10 mouse cellular contexts compared by ENCODE assay signal in the genomic region with DNA sequence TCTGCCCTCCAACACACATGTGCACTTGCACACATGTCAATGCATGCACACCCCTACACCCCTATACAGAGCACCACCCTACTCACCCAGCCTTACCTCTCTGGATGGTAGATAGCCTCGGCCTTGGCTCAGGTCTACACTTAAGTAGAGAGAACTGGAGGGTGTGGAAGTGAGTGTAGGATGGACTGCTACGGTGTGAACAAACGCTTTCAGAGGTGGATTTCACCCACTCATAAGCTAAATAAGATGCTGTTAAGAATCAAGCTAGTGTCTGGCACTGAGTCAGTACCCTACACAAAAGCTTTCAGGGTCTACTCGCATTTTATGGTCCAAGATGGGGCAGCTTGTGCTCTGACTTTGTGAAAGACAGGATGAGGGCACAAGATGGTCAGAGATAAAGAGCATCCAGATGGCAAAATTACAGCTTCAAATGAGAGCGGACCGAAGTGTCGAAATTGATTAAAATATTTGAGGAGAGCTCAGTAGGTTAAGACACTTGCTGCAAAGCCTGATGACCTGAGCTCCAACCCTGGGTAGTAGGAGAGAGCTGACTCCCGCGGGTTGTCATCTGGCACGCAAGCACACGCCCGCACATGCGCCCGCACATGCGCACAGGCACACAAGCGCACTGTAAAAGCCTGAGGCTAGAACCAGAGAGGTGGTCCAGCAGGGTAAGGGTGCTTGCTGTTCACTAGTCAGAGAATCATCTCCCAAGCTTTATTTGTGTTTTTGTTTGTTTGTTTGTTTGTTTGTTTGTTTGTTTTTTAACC. TPM values are rescaled to one million over a fixed set of nuclear protein-coding genes. Genes with fewer than 3 reads are reported as not detected.
DNase-seq lines count a peak whose midpoint lies in the region; ATAC-seq and TF ChIP-seq lines count a peak whose summit lies in the region.
"Had no signal": no experiment of that assay in that cellular context is flagged by ENCODE, and none has a peak within 500 bp of the region (broad histone marks: within the 10 kb centered on the region; RNA-seq: fewer than 3 reads in every experiment).

No protein-coding gene starts in this region.

- H3K9ac ChIP-seq in lung, embryonic 15.5 days, result no peak overlapping the region
- H3K9ac ChIP-seq in midbrain, postnatal 0 days (replicated peaks; ENCODE audit: low read length, poor library complexity, severe bottlenecking), result no peak overlapping the region
- H3K9ac ChIP-seq: embryonic facial prominence, embryonic 12.5 days had no signal

- no peaks in the 10 kb centered on the region for H3K36me3 ChIP-seq in lung, embryonic 15.5 days
- no peaks in the 10 kb centered on the region for H3K36me3 ChIP-seq in midbrain, postnatal 0 days (ENCODE audit: insufficient read depth, low read length)
- H3K36me3 ChIP-seq: embryonic facial prominence, embryonic 12.5 days had no signal

- DNase-seq in adrenal gland, postnatal 10 days, result peak; percentile 36
- no peak for DNase-seq in adrenal gland, adult 18-20 months (ENCODE audit: low spot score in 2 of 2)
- DNase-seq in lung, adult 2 months, result no peak
- DNase-seq in cerebellum, postnatal 10 days, result peak; percentile 65 to 73
- DNase-seq in kidney, postnatal 4 days, result peak; percentile 45 to 58
- DNase-seq in right cerebral cortex, adult 2 months (ENCODE audit: low spot score in 2 of 2), result peak; percentile 42 to 54
- DNase-seq in midbrain, postnatal 0 days (ENCODE audit: low spot score), result no peak

- H3K27ac ChIP-seq in lung, embryonic 15.5 days, result no peak overlapping the region
- H3K27ac ChIP-seq in midbrain, postnatal 0 days (ENCODE audit: low read depth, low read length), result no peak overlapping the region
- H3K27ac ChIP-seq: embryonic facial prominence, embryonic 12.5 days; macrophage had no signal

- H3K4me1 ChIP-seq in lung, embryonic 15.5 days, result no peaks in the 10 kb centered on the region
- no peaks in the 10 kb centered on the region for H3K4me1 ChIP-seq in lung, adult 2 months (ENCODE audit: control insufficient read depth, insufficient read depth, low read length)
- no peaks in the 10 kb centered on the region for H3K4me1 ChIP-seq in midbrain, postnatal 0 days (ENCODE audit: insufficient read depth, low read length)
- H3K4me1 ChIP-seq: embryonic facial prominence, embryonic 12.5 days had no signal

- no peak for ATAC-seq in lung, embryonic 15.5 days (ENCODE audit: borderline replicate concordance, extremely low read depth, low FRiP score, low TSS enrichment)
- ATAC-seq in midbrain, postnatal 0 days (ENCODE audit: low FRiP score), result no peak

- peak overlapping the region; percentile 8; the same call in 1 of the 2 replicates for H3K4me2 ChIP-seq in lung, embryonic 15.5 days
- H3K4me2 ChIP-seq in midbrain, postnatal 0 days (ENCODE audit: low read depth, low read length, poor library complexity, severe bottlenecking), result no peak overlapping the region
- H3K4me2 ChIP-seq: embryonic facial prominence, embryonic 12.5 days had no signal

- 83% methylated on average over 16 of the region's 16 CpGs for WGBS in lung, embryonic 15.5 days
- 65% methylated on average over 16 of the region's 16 CpGs for WGBS in lung, adult 2 months
- 89% methylated on average over 16 of the region's 16 CpGs for WGBS in midbrain, postnatal 0 days

- no peaks in the 10 kb centered on the region for H3K9me3 ChIP-seq in lung, embryonic 15.5 days
- H3K9me3 ChIP-seq in midbrain, postnatal 0 days (ENCODE audit: low read length), result no peaks in the 10 kb centered on the region
- H3K9me3 ChIP-seq: embryonic facial prominence, embryonic 12.5 days had no signal

- TF ChIP-seq CTCF in lung, adult 2 months (IDR thresholded peaks at IDR 0.05; ENCODE audit: insufficient read depth, low read length), result no peak
- no peak for TF ChIP-seq CTCF in midbrain, postnatal 0 days (IDR thresholded peaks at IDR 0.05)

- H3K4me3 ChIP-seq in lung, embryonic 15.5 days, result no peak overlapping the region
- H3K4me3 ChIP-seq in lung, adult 2 months (replicated peaks; ENCODE audit: extremely low read depth, low read depth, low read length), result no peak overlapping the region
- H3K4me3 ChIP-seq in midbrain, postnatal 0 days (ENCODE audit: low read depth, low read length), result no peak overlapping the region
- H3K4me3 ChIP-seq: embryonic facial prominence, embryonic 12.5 days had no signal

- H3K27me3 ChIP-seq in lung, embryonic 15.5 days, result peaks cover 5% of the 10 kb centered on the region; the same call in 1 of the 2 replicates
- no peaks in the 10 kb centered on the region for H3K27me3 ChIP-seq in midbrain, postnatal 0 days (ENCODE audit: insufficient read depth, low read length)
- H3K27me3 ChIP-seq: embryonic facial prominence, embryonic 12.5 days had no signal

- TF ChIP-seq POLR2A in lung, adult 2 months (IDR thresholded peaks at IDR 0.05; ENCODE audit: borderline replicate concordance, extremely low read depth, low read depth, low read length), result no peak

RNA-seq across cellular contexts. Expression of a gene that starts 23.1 kb away (rescaled TPM):
- under 1 TPM; 0.57 to 0.73 TPM for total RNA-seq in adrenal gland, postnatal 10 days (2021)
- under 1 TPM in 1 of 2 experiments, not detected in 1; 0.33 TPM for total RNA-seq in adrenal gland, adult 18-20 months (2021)
- 0.26 and 0.29 TPM in 2 replicates for polyA plus RNA-seq in lung, embryonic 15.5 days (2015; fragmentation: Nextera tagmentation; extraction: Ambion mirVana)
- 0.54 and 1.0 TPM in 2 replicates for polyA plus RNA-seq in lung, adult 2 months (2012; rRNA removed)
- not detected in 2 replicates for total RNA-seq in midbrain, postnatal 0 days (2014; rRNA removed)
- 0.25 and 0.29 TPM in 2 replicates for polyA plus RNA-seq in midbrain, postnatal 0 days (2015; fragmentation: Nextera tagmentation; extraction: Ambion mirVana)

RNA-seq across cellular contexts. Expression of a gene that starts 23.2 kb away (rescaled TPM):
- total RNA-seq in adrenal gland, postnatal 10 days (2021), result 100 to 1,000 TPM; 242 to 261 TPM
- total RNA-seq in adrenal gland, adult 18-20 months (2021), result 100 to 1,000 TPM; 279 to 299 TPM
- 423 and 449 TPM in 2 replicates for polyA plus RNA-seq in lung, embryonic 15.5 days (2015; fragmentation: Nextera tagmentation; extraction: Ambion mirVana)
- polyA plus RNA-seq in lung, adult 2 months (2012; rRNA removed), result 80.9 and 112 TPM in 2 replicates
- 167 and 180 TPM in 2 replicates for total RNA-seq in midbrain, postnatal 0 days (2014; rRNA removed)
- 427 and 453 TPM in 2 replicates for polyA plus RNA-seq in midbrain, postnatal 0 days (2015; fragmentation: Nextera tagmentation; extraction: Ambion mirVana)

RNA-seq across cellular contexts. Expression of a gene that starts 59.4 kb away (rescaled TPM):
- total RNA-seq in adrenal gland, postnatal 10 days (2021), result not detected
- not detected for total RNA-seq in adrenal gland, adult 18-20 months (2021)
- polyA plus RNA-seq in lung, embryonic 15.5 days (2015; fragmentation: Nextera tagmentation; extraction: Ambion mirVana), result not detected in 2 replicates
- polyA plus RNA-seq in lung, adult 2 months (2012; rRNA removed), result not detected in 2 replicates
- total RNA-seq in midbrain, postnatal 0 days (2014; rRNA removed), result not detected in 2 replicates
- not detected in 2 replicates for polyA plus RNA-seq in midbrain, postnatal 0 days (2015; fragmentation: Nextera tagmentation; extraction: Ambion mirVana)
- polyA plus RNA-seq: embryonic facial prominence, embryonic 12.5 days; macrophage had no signal

Comparison
In these comparisons a context has a peak if more than half of its experiments do, and no peak if none do; other contexts are left out.
1. DNase-seq: peak in adrenal gland, postnatal 10 days (single experiment), cerebellum, postnatal 10 days (2 of 2), kidney, postnatal 4 days (2 of 2) and right cerebral cortex, adult 2 months (2 of 2); none in adrenal gland, adult 18-20 months (0 of 2), lung, adult 2 months (single experiment) and midbrain, postnatal 0 days (single experiment).